Mouse (Mus musculus) kidney, embryonic 14.5 days (tissue): ENCODE measurements around the gene N4bp2. TPM values are rescaled to one million over a fixed set of nuclear protein-coding genes. Genes with fewer than 3 reads are reported as not detected.

Experiments
- ATAC-seq: fragments of 200-750 bp; cut with Nextera tagmentation; 2 replicates; pipeline ENCODE4 v1.8.0; 2017; ENCODE audit warnings: moderate number of reproducible peaks, mild to moderate bottlenecking, moderate TSS enrichment, moderate library complexity; ENCODE audit not compliant: low FRiP score, low TSS enrichment
- H3K27ac ChIP-seq: fragments of 300-500 bp; sonication (generic); 2 replicates; pipeline ENCODE4 v1.5.1; 2014; ENCODE audit warnings: low read depth, mild to moderate bottlenecking, low read length, moderate library complexity, mixed read lengths
- H3K27me3 ChIP-seq: fragments of 300-500 bp; sonication (generic); 2 replicates; pipeline ENCODE4 v1.6.1; 2014; ENCODE audit warnings: mild to moderate bottlenecking, low read length; ENCODE audit not compliant: control insufficient read depth, insufficient read depth
- H3K36me3 ChIP-seq: fragments of 300-500 bp; sonication (generic); 2 replicates; pipeline ENCODE4 v1.6.1; 2014; ENCODE audit warnings: low read length, mixed read lengths; ENCODE audit not compliant: control insufficient read depth, insufficient read depth
- H3K4me1 ChIP-seq: fragments of 300-500 bp; sonication (generic); 2 replicates; pipeline ENCODE4 v1.6.1; 2014; ENCODE audit warnings: low read length, mixed read lengths; ENCODE audit not compliant: control insufficient read depth, insufficient read depth
- H3K4me2 ChIP-seq: fragments of 300-500 bp; sonication (generic); replicated peaks from 2 replicates; pipeline ENCODE4 v1.6.1; 2014; ENCODE audit warnings: low read depth, mild to moderate bottlenecking, low read length
- H3K4me3 ChIP-seq: fragments of 300-500 bp; sonication (generic); 2 replicates; pipeline ENCODE4 v1.5.1; 2014; ENCODE audit warnings: mild to moderate bottlenecking, low read length
- H3K9ac ChIP-seq: fragments of 300-500 bp; sonication (generic); 2 replicates; pipeline ENCODE4 v1.6.1; 2014; ENCODE audit warnings: low read depth, mild to moderate bottlenecking, low read length, moderate library complexity
- H3K9me3 ChIP-seq: fragments of 300-500 bp; sonication (generic); 2 replicates; pipeline ENCODE4 v1.6.1; 2016; ENCODE audit warnings: low read length; ENCODE audit not compliant: control insufficient read depth
- WGBS: fragments of 180-500 bp; shearing (Covaris S2); extraction: QIAGEN DNeasy Blood & Tissue Kit; methylation state at CpG from one replicate; pipeline ENCODE4 v1.1.7; 2014; 5-methylcytosine and 5-hydroxymethylcytosine counted together
- polyA plus RNA-seq: library from polyadenylated mRNA; unstranded; fragments of >200 nt; fragmentation: Nextera tagmentation; extraction: Ambion mirVana; gene quantifications from 2 replicates; pipeline ENCODE4 v1.2.1, GENCODE M21; 2014

N4bp2 gene
- polyA plus RNA-seq, 1 experiment from 2014 or later, result 57.3 TPM

GRCm38 (mm10) chr5:65739366-65739765 is 24.0 kb upstream of the N4bp2 start:
- no peaks in the 10 kb centered on the region for H3K36me3 ChIP-seq
- H3K4me1 ChIP-seq, result no peaks in the 10 kb centered on the region
- WGBS, result 93% methylated on average over 3 of the region's 3 CpGs
- H3K27ac ChIP-seq, result no peak overlapping the region
- no peaks in the 10 kb centered on the region for H3K27me3 ChIP-seq
- no peak overlapping the region for H3K4me3 ChIP-seq
- ATAC-seq, result no peak
- no peak overlapping the region for H3K9ac ChIP-seq
- no peak overlapping the region for H3K4me2 ChIP-seq
- H3K9me3 ChIP-seq, result no peaks in the 10 kb centered on the region

- Histone ChIP-seq H3K4me3 (no peak overlapping the region), H3K4me1 (no peaks in the 10 kb centered on the region), H3K27ac (no peak overlapping the region), H3K4me2 (no peak overlapping the region), H3K27me3 (no peaks in the 10 kb centered on the region), H3K9ac (no peak overlapping the region), H3K36me3 (no peaks in the 10 kb centered on the region), H3K9me3 (no peaks in the 10 kb centered on the region)
- 55% methylated on average over 5 of the region's 5 CpGs for WGBS
- no peak for ATAC-seq
Observed at GRCm38 (mm10) chr5:65746908-65747307, 16.4 kb upstream of the N4bp2 start.

- H3K36me3 ChIP-seq, result no peaks in the 10 kb centered on the region
- no peaks in the 10 kb centered on the region for H3K4me1 ChIP-seq
Observed at GRCm38 (mm10) chr5:65748386-65748785, 14.9 kb upstream of the N4bp2 start.

GRCm38 (mm10) chr5:65748880-65749279 is 14.4 kb upstream of the N4bp2 start:
- ATAC-seq, result no peak
- Histone ChIP-seq H3K36me3 (no peaks in the 10 kb centered on the region), H3K4me3 (no peak overlapping the region), H3K27ac (no peak overlapping the region), H3K27me3 (no peaks in the 10 kb centered on the region), H3K9ac (no peak overlapping the region), H3K9me3 (no peaks in the 10 kb centered on the region), H3K4me1 (no peaks in the 10 kb centered on the region), H3K4me2 (no peak overlapping the region)

More at GRCm38 (mm10) chr5:65748386-65748785, 14.9 kb upstream of the N4bp2 start:
- Histone ChIP-seq H3K27ac (no peak overlapping the region), H3K4me3 (no peak overlapping the region), H3K27me3 (no peaks in the 10 kb centered on the region), H3K9me3 (no peaks in the 10 kb centered on the region), H3K4me2 (no peak overlapping the region), H3K9ac (no peak overlapping the region)
- ATAC-seq, result no peak
- WGBS, result 35% methylated on average over 2 of the region's 2 CpGs

- no peaks in the 10 kb centered on the region for H3K36me3 ChIP-seq
- H3K9me3 ChIP-seq, result no peaks in the 10 kb centered on the region
- no peaks in the 10 kb centered on the region for H3K27me3 ChIP-seq
- H3K4me1 ChIP-seq, result no peaks in the 10 kb centered on the region
- no peak for ATAC-seq
- no peak overlapping the region for H3K4me2 ChIP-seq
- H3K9ac ChIP-seq, result no peak overlapping the region
- 20% methylated on average over 4 of the region's 4 CpGs for WGBS
- no peak overlapping the region for H3K27ac ChIP-seq
- H3K4me3 ChIP-seq, result no peak overlapping the region
Observed at GRCm38 (mm10) chr5:65752021-65752420, 11.3 kb upstream of the N4bp2 start.

- Histone ChIP-seq H3K9me3 (no peaks in the 10 kb centered on the region), H3K27ac (no peak overlapping the region), H3K4me2 (no peak overlapping the region), H3K9ac (no peak overlapping the region), H3K27me3 (no peaks in the 10 kb centered on the region), H3K36me3 (no peaks in the 10 kb centered on the region; the same call in 1 of the 2 replicates), H3K4me3 (no peak overlapping the region), H3K4me1 (no peaks in the 10 kb centered on the region)
- ATAC-seq, result no peak
- WGBS, result 88% methylated on average over 5 of the region's 5 CpGs
Observed at GRCm38 (mm10) chr5:65755859-65756258, 7.5 kb upstream of the N4bp2 start.

GRCm38 (mm10) chr5:65757110-65757509 is 6.2 kb upstream of the N4bp2 start:
- H3K27me3 ChIP-seq, result no peaks in the 10 kb centered on the region
- H3K36me3 ChIP-seq, result no peaks in the 10 kb centered on the region; the same call in 1 of the 2 replicates
- no peaks in the 10 kb centered on the region for H3K4me1 ChIP-seq
- WGBS, result 97% methylated on average over 1 of the region's 1 CpGs
- no peaks in the 10 kb centered on the region for H3K9me3 ChIP-seq
- no peak for ATAC-seq
- no peak overlapping the region for H3K9ac ChIP-seq
- no peak overlapping the region for H3K4me3 ChIP-seq
- no peak overlapping the region for H3K27ac ChIP-seq
- no peak overlapping the region for H3K4me2 ChIP-seq

GRCm38 (mm10) chr5:65760041-65760440 is 3.3 kb upstream of the N4bp2 start:
- Histone ChIP-seq H3K4me3 (no peak overlapping the region), H3K9ac (no peak overlapping the region), H3K4me1 (no peaks in the 10 kb centered on the region), H3K36me3 (no peaks in the 10 kb centered on the region; the same call in 1 of the 2 replicates), H3K27ac (no peak overlapping the region), H3K27me3 (no peaks in the 10 kb centered on the region), H3K9me3 (no peaks in the 10 kb centered on the region), H3K4me2 (no peak overlapping the region)
- no peak for ATAC-seq
- WGBS, result 94% methylated on average over 4 of the region's 4 CpGs

GRCm38 (mm10) chr5:65760599-65760998 is 2.7 kb upstream of the N4bp2 start:
- ATAC-seq, result no peak
- Histone ChIP-seq H3K4me1 (peaks cover 3% of the 10 kb centered on the region; the same call in 1 of the 2 replicates), H3K9ac (no peak overlapping the region), H3K36me3 (no peaks in the 10 kb centered on the region; the same call in 1 of the 2 replicates), H3K9me3 (no peaks in the 10 kb centered on the region), H3K4me2 (no peak overlapping the region), H3K27me3 (no peaks in the 10 kb centered on the region), H3K4me3 (no peak overlapping the region), H3K27ac (no peak overlapping the region)
- 89% methylated on average over 2 of the region's 2 CpGs for WGBS
